Mouse (Mus musculus): ENCODE measurements around the gene Gm20815. TPM values are rescaled to one million over a fixed set of nuclear protein-coding genes. Genes with fewer than 3 reads are reported as not detected.
"Not testable (repeated sequence)": the region's sequence is repeated elsewhere in the genome, so short reads cannot be mapped to it uniquely, and the experiment has no call there.

Gm20815 gene
- total RNA-seq (2021), result not detected

DNA sequence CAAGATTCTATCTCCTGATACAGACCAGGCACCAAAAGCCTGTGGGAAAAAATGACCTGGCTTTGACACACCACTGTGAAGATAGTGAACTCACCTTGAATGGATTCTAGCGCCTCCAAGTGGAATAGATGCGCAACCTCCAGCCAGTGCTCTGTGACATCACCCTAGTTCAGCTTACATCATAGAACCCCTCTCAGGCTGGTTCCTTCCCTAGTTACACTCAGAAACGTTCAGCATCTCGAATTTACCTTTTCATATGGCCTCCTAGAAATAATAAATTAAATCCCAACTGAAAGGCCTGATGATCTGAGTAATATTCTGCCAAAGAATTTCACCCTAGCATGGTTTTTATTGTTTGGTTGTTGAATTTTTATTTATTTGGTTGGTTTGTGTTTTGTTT lies at the start of gene Gm20815:
Gene Gm20815, minus strand, starts transcription at position 101 of the 400 bp plus-strand sequence.
- DNase-seq; intact Hi-C loops (cut with DNase I): not testable (repeated sequence)
